Mouse (Mus musculus) forebrain, embryonic 16.5 days (tissue): ENCODE results near the gene Gbx2. TPM values are rescaled to one million over a fixed set of nuclear protein-coding genes. Genes with fewer than 3 reads are reported as not detected.

ENCODE experiments used
- ATAC-seq: fragments of 200-750 bp; cut with Nextera tagmentation; 2 replicates; pipeline ENCODE4 v1.8.0; 2017; ENCODE audit warnings: mild to moderate bottlenecking, moderate library complexity
- H3K27ac ChIP-seq: fragments of 300-500 bp; sonication (generic); 2 replicates; pipeline ENCODE4 v1.5.1; 2014; ENCODE audit warnings: low read length, control low read depth
- H3K27me3 ChIP-seq: fragments of 300-500 bp; sonication (generic); replicated peaks from 2 replicates; pipeline ENCODE4 v1.6.1; 2014; ENCODE audit warnings: low read length; ENCODE audit not compliant: control insufficient read depth, insufficient read depth
- H3K36me3 ChIP-seq: fragments of 300-500 bp; sonication (generic); 2 replicates; pipeline ENCODE4 v1.6.1; 2014; ENCODE audit not compliant: control insufficient read depth, insufficient read depth
- H3K4me1 ChIP-seq: fragments of 300-500 bp; sonication (generic); replicated peaks from 2 replicates; pipeline ENCODE4 v1.6.1; 2014; ENCODE audit warnings: low read length; ENCODE audit not compliant: control insufficient read depth, insufficient read depth
- H3K4me2 ChIP-seq: fragments of 300-500 bp; sonication (generic); 2 replicates; pipeline ENCODE4 v1.6.1; 2014; ENCODE audit warnings: mild to moderate bottlenecking, low read length, control low read depth
- H3K4me3 ChIP-seq: fragments of 300-500 bp; sonication (generic); replicated peaks from 2 replicates; pipeline ENCODE4 v1.5.1; 2014; ENCODE audit warnings: mild to moderate bottlenecking, low read length, control low read depth
- H3K9ac ChIP-seq: fragments of 300-500 bp; sonication (generic); replicated peaks from 2 replicates; pipeline ENCODE4 v1.6.1; 2014; ENCODE audit warnings: low read depth, low read length, control low read depth
- H3K9me3 ChIP-seq: fragments of 300-500 bp; sonication (generic); 2 replicates; pipeline ENCODE4 v1.6.1; 2016; ENCODE audit warnings: low read length; ENCODE audit not compliant: control insufficient read depth
- WGBS: fragments of 180-500 bp; shearing (Covaris S2); extraction: QIAGEN DNeasy Blood & Tissue Kit; methylation state at CpG from one replicate; pipeline ENCODE4 v1.1.7; 2014; 5-methylcytosine and 5-hydroxymethylcytosine counted together
- polyA plus RNA-seq: library from polyadenylated mRNA; unstranded; fragments of >200 nt; fragmentation: Nextera tagmentation; extraction: Ambion mirVana; gene quantifications from 2 replicates; pipeline ENCODE4 v1.2.1, GENCODE M21; 2015

Gene Gbx2
- polyA plus RNA-seq, 1 experiment from 2014 or later: 8.1 TPM

GRCm38 (mm10) chr1:89899761-89900445 is 31.1 kb downstream of the Gbx2 start:
- Histone ChIP-seq H3K27ac (no peak overlapping the region), H3K27me3 (no peaks in the 10 kb centered on the region), H3K9me3 (no peaks in the 10 kb centered on the region), H3K4me2 (no peak overlapping the region), H3K9ac (no peak overlapping the region), H3K4me1 (no peaks in the 10 kb centered on the region), H3K36me3 (no peaks in the 10 kb centered on the region), H3K4me3 (no peak overlapping the region)
- WGBS: 50% methylated on average over 11 of the region's 11 CpGs
- ATAC-seq: peak; percentile 49; the same call in 1 of the 2 replicates

- Histone ChIP-seq H3K4me1 (no peaks in the 10 kb centered on the region), H3K27me3 (no peaks in the 10 kb centered on the region), H3K9ac (no peak overlapping the region), H3K27ac (no peak overlapping the region), H3K4me3 (no peak overlapping the region), H3K4me2 (no peak overlapping the region), H3K36me3 (no peaks in the 10 kb centered on the region), H3K9me3 (no peaks in the 10 kb centered on the region)
- WGBS: 85% methylated on average over 2 of the region's 2 CpGs
- ATAC-seq: no peak
These were observed 31.9 kb downstream of the Gbx2 start for GRCm38 (mm10) chr1:89899036-89899435.

- H3K4me3 ChIP-seq: no peak overlapping the region
- 95% methylated on average over 5 of the region's 5 CpGs for WGBS
These were observed 35.2 kb downstream of the Gbx2 start for GRCm38 (mm10) chr1:89895801-89896200.

GRCm38 (mm10) chr1:89892281-89892680 is 38.7 kb downstream of the Gbx2 start:
- WGBS: 38% methylated on average over 7 of the region's 7 CpGs
- H3K4me2 ChIP-seq: no peak overlapping the region
- H3K9ac ChIP-seq: no peak overlapping the region
- H3K4me1 ChIP-seq: no peaks in the 10 kb centered on the region; the same call in 1 of the 2 replicates
- no peak overlapping the region for H3K4me3 ChIP-seq
- peaks cover 6% of the 10 kb centered on the region for H3K36me3 ChIP-seq
- ATAC-seq: no peak
- H3K9me3 ChIP-seq: no peaks in the 10 kb centered on the region
- H3K27ac ChIP-seq: no peak overlapping the region
- H3K27me3 ChIP-seq: no peaks in the 10 kb centered on the region

More at GRCm38 (mm10) chr1:89895801-89896200, 35.2 kb downstream of the Gbx2 start:
- Histone ChIP-seq H3K9me3 (no peaks in the 10 kb centered on the region), H3K9ac (no peak overlapping the region), H3K27ac (no peak overlapping the region), H3K36me3 (peaks cover under 1% of the 10 kb centered on the region; the same call in 1 of the 2 replicates), H3K4me2 (no peak overlapping the region), H3K4me1 (no peaks in the 10 kb centered on the region; the same call in 1 of the 2 replicates), H3K27me3 (no peaks in the 10 kb centered on the region)
- ATAC-seq: no peak

- Histone ChIP-seq H3K4me2 (no peak overlapping the region), H3K4me1 (no peaks in the 10 kb centered on the region; the same call in 1 of the 2 replicates), H3K9ac (no peak overlapping the region), H3K36me3 (peaks cover 6% of the 10 kb centered on the region), H3K27me3 (no peaks in the 10 kb centered on the region), H3K4me3 (no peak overlapping the region), H3K27ac (no peak overlapping the region), H3K9me3 (no peaks in the 10 kb centered on the region)
- 95% methylated on average over 6 of the region's 6 CpGs for WGBS
- no peak for ATAC-seq
These were observed 39.6 kb downstream of the Gbx2 start for GRCm38 (mm10) chr1:89891400-89891799.

GRCm38 (mm10) chr1:89885696-89886095 is 45.3 kb downstream of the Gbx2 start:
- no peaks in the 10 kb centered on the region for H3K9me3 ChIP-seq
- no peaks in the 10 kb centered on the region for H3K27me3 ChIP-seq
- no peak for ATAC-seq
- no peak overlapping the region for H3K4me2 ChIP-seq
- no peak overlapping the region for H3K9ac ChIP-seq
- 33% methylated on average over 4 of the region's 4 CpGs for WGBS
- no peak overlapping the region for H3K27ac ChIP-seq
- H3K4me3 ChIP-seq: no peak overlapping the region
- no peaks in the 10 kb centered on the region for H3K4me1 ChIP-seq
- peaks cover 4% of the 10 kb centered on the region for H3K36me3 ChIP-seq

- Histone ChIP-seq H3K4me2 (no peak overlapping the region), H3K9ac (no peak overlapping the region), H3K4me1 (no peaks in the 10 kb centered on the region), H3K27me3 (no peaks in the 10 kb centered on the region), H3K27ac (no peak overlapping the region), H3K9me3 (no peaks in the 10 kb centered on the region), H3K4me3 (no peak overlapping the region), H3K36me3 (no peaks in the 10 kb centered on the region)
- no peak for ATAC-seq
- WGBS: 97% methylated on average over 8 of the region's 8 CpGs
These were observed 46.6 kb downstream of the Gbx2 start for GRCm38 (mm10) chr1:89884335-89884734.

GRCm38 (mm10) chr1:89880834-89881233 is 50.1 kb downstream of the Gbx2 start:
- Histone ChIP-seq H3K4me2 (no peak overlapping the region), H3K4me3 (no peak overlapping the region), H3K36me3 (no peaks in the 10 kb centered on the region), H3K9ac (no peak overlapping the region), H3K4me1 (peaks cover 9% of the 10 kb centered on the region), H3K27me3 (no peaks in the 10 kb centered on the region), H3K9me3 (no peaks in the 10 kb centered on the region), H3K27ac (no peak overlapping the region)
- no peak for ATAC-seq
- WGBS: 84% methylated on average over 10 of the region's 10 CpGs

GRCm38 (mm10) chr1:89880193-89880592 is 50.8 kb downstream of the Gbx2 start:
- Histone ChIP-seq H3K9ac (no peak overlapping the region), H3K4me1 (peaks cover 9% of the 10 kb centered on the region), H3K9me3 (no peaks in the 10 kb centered on the region), H3K27me3 (no peaks in the 10 kb centered on the region), H3K4me2 (no peak overlapping the region), H3K4me3 (no peak overlapping the region), H3K36me3 (no peaks in the 10 kb centered on the region), H3K27ac (no peak overlapping the region)
- no peak for ATAC-seq
- whole genome bisulfite sequencing: 45% methylated on average over 8 of the region's 8 CpGs
